Mouse (Mus musculus) forebrain, postnatal 0 days (tissue): ENCODE measurements around the gene Dcps. TPM values are rescaled to one million over a fixed set of nuclear protein-coding genes. Genes with fewer than 3 reads are reported as not detected.

Experiments used
- ATAC-seq: fragments of 200-750 bp; cut with Nextera tagmentation; 2 replicates; pipeline ENCODE4 v1.8.0; 2017; ENCODE audit warnings: mild to moderate bottlenecking, moderate library complexity
- DNase-seq: peaks from one replicate; pipeline ENCODE4 v3.0.0-alpha.2; 2015
- H3K27ac ChIP-seq: fragments of 300-500 bp; sonication (generic); 2 replicates; pipeline ENCODE4 v1.5.1; 2014; ENCODE audit warnings: low read depth, mild to moderate bottlenecking, antibody characterized with exemption, low read length, moderate library complexity, mixed read lengths
- H3K27me3 ChIP-seq: fragments of 300-500 bp; sonication (generic); 2 replicates; pipeline ENCODE4 v1.6.1; 2014; ENCODE audit warnings: mild to moderate bottlenecking, low read length, mixed read lengths; ENCODE audit not compliant: insufficient read depth
- H3K36me3 ChIP-seq: fragments of 300-500 bp; sonication (generic); 2 replicates; pipeline ENCODE4 v1.6.1; 2014; ENCODE audit warnings: mild to moderate bottlenecking, moderate library complexity; ENCODE audit not compliant: insufficient read depth
- H3K4me1 ChIP-seq: fragments of 300-500 bp; sonication (generic); 2 replicates; pipeline ENCODE4 v1.6.1; 2014; ENCODE audit warnings: antibody characterized with exemption; ENCODE audit not compliant: insufficient read depth
- H3K4me2 ChIP-seq: fragments of 300-500 bp; sonication (generic); 2 replicates; pipeline ENCODE4 v1.6.1; 2014; ENCODE audit warnings: low read depth, mild to moderate bottlenecking, moderate library complexity
- H3K4me3 ChIP-seq: fragments of 300-500 bp; sonication (generic); 2 replicates; pipeline ENCODE4 v1.5.1; 2014; ENCODE audit warnings: low read depth, low read length, mixed read lengths
- H3K9ac ChIP-seq: fragments of 300-500 bp; sonication (generic); 2 replicates; pipeline ENCODE4 v1.6.1; 2014; ENCODE audit warnings: mild to moderate bottlenecking
- H3K9me3 ChIP-seq: fragments of 300-500 bp; sonication (generic); 2 replicates; pipeline ENCODE4 v1.6.1; 2016; ENCODE audit warnings: low read length
- CTCF ChIP-seq: sonication (generic); IDR thresholded peaks from 2 replicates; pipeline ENCODE4 v1.5.1; 2016; ENCODE audit warnings: antibody characterized with exemption, control low read depth, low read depth
- WGBS: fragments of 180-500 bp; shearing (Covaris S2); extraction: QIAGEN DNeasy Blood & Tissue Kit; methylation state at CpG from one replicate; pipeline ENCODE4 v1.1.7; 2014; 5-methylcytosine and 5-hydroxymethylcytosine counted together
- polyA plus RNA-seq: library from polyadenylated mRNA; unstranded; fragments of >200 nt; fragmentation: Nextera tagmentation; extraction: Ambion mirVana; gene quantifications from 2 replicates; pipeline ENCODE4 v1.2.1, GENCODE M21; 2015
- total RNA-seq: library from RNA; depleted of rRNA; stranded (reverse); fragments of >200 nt; gene quantifications from 2 replicates; pipeline ENCODE4 v1.2.3, GENCODE M21; 2014

Dcps gene
- total and polyA plus RNA-seq, 2 experiments from 2014 or later, result 48.5 to 63.6 TPM

- H3K36me3 ChIP-seq, result peaks cover 30% of the 10 kb centered on the region
- no peaks in the 10 kb centered on the region for H3K9me3 ChIP-seq
- no peak overlapping the region for H3K27ac ChIP-seq
- no peak overlapping the region for H3K9ac ChIP-seq
- DNase-seq (no peak), ATAC-seq (no peak)
- H3K4me2 ChIP-seq, result no peak overlapping the region
- whole genome bisulfite sequencing, result 78% methylated on average over 3 of the region's 3 CpGs
- H3K4me1 ChIP-seq, result peaks cover 9% of the 10 kb centered on the region
- no peak overlapping the region for H3K4me3 ChIP-seq
- H3K27me3 ChIP-seq, result no peaks in the 10 kb centered on the region
- no peak for TF ChIP-seq CTCF
Observed at GRCm38 (mm10) chr9:35203536-35203935, 27.7 kb upstream of the Dcps start.

- DNase-seq (peak; percentile 10), ATAC-seq (peak; percentile 14; the same call in 1 of the 2 replicates)
- 60% methylated on average over 9 of the region's 9 CpGs for WGBS
- no peak for TF ChIP-seq CTCF
- Histone ChIP-seq H3K9me3 (no peaks in the 10 kb centered on the region), H3K9ac (no peak overlapping the region), H3K4me3 (no peak overlapping the region), H3K36me3 (peaks cover 13% of the 10 kb centered on the region), H3K4me2 (peak overlapping the region; percentile 93), H3K27me3 (no peaks in the 10 kb centered on the region), H3K4me1 (peaks cover 9% of the 10 kb centered on the region), H3K27ac (no peak overlapping the region)
Observed at GRCm38 (mm10) chr9:35200529-35201060, 24.7 kb upstream of the Dcps start.

GRCm38 (mm10) chr9:35199772-35200471 is 24.1 kb upstream of the Dcps start, which contains the start of the genes Srpr and Tirap:
Gene Srpr (plus strand): TSS chr9:35200175.
Gene Tirap (minus strand): TSS chr9:35200291.
- Histone ChIP-seq H3K9ac (peak within 1 kb of the TSS; percentile 53), H3K4me3 (peak within 1 kb of the TSS; percentile 50), H3K27me3 (no peaks in the 10 kb centered on the region), H3K9me3 (no peaks in the 10 kb centered on the region), H3K4me2 (peak within 1 kb of the TSS; percentile 93), H3K27ac (no peak within 1 kb of the TSS), H3K4me1 (peaks cover 9% of the 10 kb centered on the region), H3K36me3 (peaks cover 6% of the 10 kb centered on the region; the same call in 1 of the 2 replicates)
- 3% methylated on average over 44 of the region's 44 CpGs for WGBS
- ATAC-seq (peak; percentile 94), DNase-seq (peak; percentile 67)
- TF ChIP-seq CTCF, result peak; percentile 81

- no peak for TF ChIP-seq CTCF
- H3K4me1 ChIP-seq, result peaks cover 9% of the 10 kb centered on the region
- peak overlapping the region; percentile 50 for H3K4me3 ChIP-seq
- H3K9ac ChIP-seq, result peak overlapping the region; percentile 53
- H3K9me3 ChIP-seq, result no peaks in the 10 kb centered on the region
- H3K27me3 ChIP-seq, result no peaks in the 10 kb centered on the region
- H3K27ac ChIP-seq, result no peak overlapping the region
- peak; percentile 10 for DNase-seq
- 25% methylated on average over 18 of the region's 18 CpGs for WGBS
- H3K36me3 ChIP-seq, result no peaks in the 10 kb centered on the region
- peak; percentile 50 for ATAC-seq
- peak overlapping the region; percentile 93 for H3K4me2 ChIP-seq
Observed at GRCm38 (mm10) chr9:35198945-35199771, 23.3 kb upstream of the Dcps start.

GRCm38 (mm10) chr9:35198351-35198750 is 22.5 kb upstream of the Dcps start:
- 76% methylated on average over 10 of the region's 10 CpGs for WGBS
- H3K4me1 ChIP-seq, result peaks cover 9% of the 10 kb centered on the region
- H3K4me3 ChIP-seq, result no peak overlapping the region
- H3K27me3 ChIP-seq, result no peaks in the 10 kb centered on the region
- no peaks in the 10 kb centered on the region for H3K9me3 ChIP-seq
- H3K4me2 ChIP-seq, result no peak overlapping the region
- H3K9ac ChIP-seq, result no peak overlapping the region
- H3K36me3 ChIP-seq, result no peaks in the 10 kb centered on the region
- no peak for TF ChIP-seq CTCF
- DNase-seq (no peak), ATAC-seq (no peak)
- no peak overlapping the region for H3K27ac ChIP-seq

GRCm38 (mm10) chr9:35197625-35198024 is 21.8 kb upstream of the Dcps start:
- H3K4me3 ChIP-seq, result no peak overlapping the region
- no peak overlapping the region for H3K27ac ChIP-seq
- H3K36me3 ChIP-seq, result no peaks in the 10 kb centered on the region
- no peaks in the 10 kb centered on the region for H3K27me3 ChIP-seq
- H3K9ac ChIP-seq, result no peak overlapping the region
- H3K4me1 ChIP-seq, result peaks cover 9% of the 10 kb centered on the region
- no peak for ATAC-seq
- H3K9me3 ChIP-seq, result no peaks in the 10 kb centered on the region
- no peak for DNase-seq
- no peak for TF ChIP-seq CTCF
- no peak overlapping the region for H3K4me2 ChIP-seq
- 90% methylated on average over 3 of the region's 3 CpGs for WGBS
